In the genomic region with DNA sequence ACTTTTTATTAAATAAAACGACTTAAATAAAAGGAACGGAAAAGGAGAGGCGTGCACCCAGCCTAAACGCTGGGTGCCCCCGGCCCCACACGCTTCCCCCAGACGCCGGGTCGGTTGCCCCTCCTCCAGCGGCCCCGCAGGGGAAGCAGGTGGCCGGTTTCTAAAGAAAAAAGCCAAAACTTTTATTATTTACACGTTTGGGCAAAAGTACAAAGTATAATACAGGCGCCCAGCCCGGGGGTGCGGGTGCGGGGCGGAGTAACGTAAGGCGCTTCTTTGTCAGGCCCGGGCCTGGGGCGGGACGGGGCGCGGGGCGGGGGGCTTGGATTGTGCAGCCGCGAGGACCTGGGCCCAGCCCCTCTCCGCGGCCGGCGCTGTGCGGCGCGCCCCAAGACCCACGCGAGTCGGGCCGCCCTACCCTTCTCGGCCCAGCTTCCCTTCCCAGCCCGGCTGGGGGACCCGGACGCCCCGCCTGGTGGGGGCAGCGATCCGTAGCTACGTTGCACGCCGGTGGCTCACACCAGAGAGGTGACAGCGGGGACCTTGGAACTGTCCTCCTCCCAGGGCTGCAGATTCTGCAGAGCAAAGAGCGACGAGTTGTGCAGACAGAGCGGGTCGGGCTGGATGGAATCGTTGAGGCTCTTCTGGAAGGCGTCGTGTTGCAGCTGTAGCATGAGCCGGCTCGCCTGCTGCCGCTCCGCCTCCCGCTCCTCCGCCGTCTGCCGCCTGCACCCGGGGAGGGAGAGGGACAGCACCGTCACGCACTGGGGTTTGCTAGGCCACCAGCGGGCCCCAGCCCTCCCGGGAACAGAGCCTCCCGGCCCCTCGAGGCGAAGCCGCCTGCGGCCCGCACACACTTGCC, we compare ENCODE assay signal across 7 mouse cellular contexts. TPM values are rescaled to one million over a fixed set of nuclear protein-coding genes. Genes with fewer than 3 reads are reported as not detected.
DNase-seq lines count a peak whose midpoint lies in the region; ATAC-seq and TF ChIP-seq lines count a peak whose summit lies in the region.

No protein-coding gene starts in this region.

- H3K4me3 ChIP-seq in E14TG2a.4 (replicated peaks; ENCODE audit: low read length) = peak overlapping the region; percentile 79
- peak overlapping the region; percentile 52 for H3K4me3 ChIP-seq in embryonic facial prominence, embryonic 10.5 days
- H3K4me3 ChIP-seq in hindbrain, embryonic 15.5 days = peak overlapping the region; percentile 40
- peak overlapping the region; percentile 15; the same call in 1 of the 2 replicates for H3K4me3 ChIP-seq in liver, embryonic 15.5 days (replicated peaks)

- H3K27me3 ChIP-seq in E14TG2a.4 (ENCODE audit: insufficient read depth, low read length) = peaks cover 100% of the 10 kb centered on the region
- H3K27me3 ChIP-seq in embryonic facial prominence, embryonic 10.5 days (replicated peaks; ENCODE audit: low read depth, poor library complexity, severe bottlenecking) = peaks cover 100% of the 10 kb centered on the region
- peaks cover 48% of the 10 kb centered on the region for H3K27me3 ChIP-seq in hindbrain, embryonic 15.5 days
- H3K27me3 ChIP-seq in liver, embryonic 15.5 days = peaks cover 100% of the 10 kb centered on the region

- H3K4me2 ChIP-seq in hindbrain, embryonic 15.5 days = peak overlapping the region; percentile 52
- peak overlapping the region; percentile 40 for H3K4me2 ChIP-seq in liver, embryonic 15.5 days

- TF ChIP-seq CTCF in E14TG2a.4 (conservative IDR thresholded peaks at IDR 0.05; ENCODE audit: low read length) = no peak

- peak overlapping the region; percentile 63 for H3K27ac ChIP-seq in embryonic facial prominence, embryonic 10.5 days (replicated peaks)
- H3K27ac ChIP-seq in hindbrain, embryonic 15.5 days (replicated peaks) = peak overlapping the region; percentile 79
- H3K27ac ChIP-seq in liver, embryonic 15.5 days (replicated peaks) = no peak overlapping the region

- ATAC-seq in hindbrain, embryonic 15.5 days (ENCODE audit: low FRiP score, low read depth) = peak; percentile 17; the same call in 1 of the 2 replicates
- no peak for ATAC-seq in liver, embryonic 15.5 days (ENCODE audit: insufficient read depth)

- WGBS in embryonic facial prominence, embryonic 10.5 days = under 1% methylated on average over 76 of the region's 76 CpGs
- WGBS in hindbrain, embryonic 15.5 days = under 1% methylated on average over 64 of the region's 76 CpGs
- 1% methylated on average over 76 of the region's 76 CpGs for WGBS in liver, embryonic 15.5 days (ENCODE audit: insufficient replicate concordance)

- DNase-seq in B cell, adult 2 months = peak; percentile 15 to 30
- DNase-seq in embryonic facial prominence, embryonic 10.5 days (ENCODE audit: low spot score) = peak; percentile 82
- DNase-seq in right cerebral cortex, adult 18-20 months = no peak
- DNase-seq in layer of hippocampus, postnatal 25 days (ENCODE audit: extremely low spot score in 1 of 2, low spot score in 1 of 2) = no peak

- no peaks in the 10 kb centered on the region for H3K36me3 ChIP-seq in E14TG2a.4 (ENCODE audit: insufficient read depth, low read length)
- H3K36me3 ChIP-seq in embryonic facial prominence, embryonic 10.5 days (replicated peaks) = no peaks in the 10 kb centered on the region
- no peaks in the 10 kb centered on the region for H3K36me3 ChIP-seq in hindbrain, embryonic 15.5 days
- no peaks in the 10 kb centered on the region for H3K36me3 ChIP-seq in liver, embryonic 15.5 days (replicated peaks)

- peaks cover 21% of the 10 kb centered on the region for H3K9me3 ChIP-seq in E14TG2a.4 (ENCODE audit: low read length)
- H3K9me3 ChIP-seq in embryonic facial prominence, embryonic 10.5 days = peaks cover 7% of the 10 kb centered on the region
- H3K9me3 ChIP-seq in hindbrain, embryonic 15.5 days = no peaks in the 10 kb centered on the region
- H3K9me3 ChIP-seq in liver, embryonic 15.5 days (replicated peaks) = no peaks in the 10 kb centered on the region

- peak overlapping the region; percentile 37 for H3K9ac ChIP-seq in hindbrain, embryonic 15.5 days
- no peak overlapping the region for H3K9ac ChIP-seq in liver, embryonic 15.5 days

- peaks cover 69% of the 10 kb centered on the region for H3K4me1 ChIP-seq in E14TG2a.4 (replicated peaks; ENCODE audit: low read depth, low read length)
- peaks cover 60% of the 10 kb centered on the region for H3K4me1 ChIP-seq in embryonic facial prominence, embryonic 10.5 days
- H3K4me1 ChIP-seq in hindbrain, embryonic 15.5 days (replicated peaks) = peaks cover 42% of the 10 kb centered on the region
- peaks cover 24% of the 10 kb centered on the region for H3K4me1 ChIP-seq in liver, embryonic 15.5 days (replicated peaks)

RNA-seq across cellular contexts. Expression of gene Tlx3, which starts 2.4 kb away (rescaled TPM):
- polyA plus RNA-seq in embryonic facial prominence, embryonic 10.5 days (2016; fragmentation: Nextera tagmentation; extraction: Ambion mirVana) = 5.0 TPM in 2 replicates
- polyA plus RNA-seq in hindbrain, embryonic 15.5 days (2015; fragmentation: Nextera tagmentation; extraction: Ambion mirVana) = 15.0 and 18.1 TPM in 2 replicates
- not detected in 2 replicates for polyA plus RNA-seq in liver, embryonic 15.5 days (2015; fragmentation: Nextera tagmentation; extraction: Ambion mirVana)
- total RNA-seq in layer of hippocampus, postnatal 25 days (2021) = not detected

RNA-seq across cellular contexts. Expression of gene Npm1, which starts 38.0 kb away (rescaled TPM):
- polyA plus RNA-seq in embryonic facial prominence, embryonic 10.5 days (2016; fragmentation: Nextera tagmentation; extraction: Ambion mirVana) = 1,564 and 1,604 TPM in 2 replicates
- polyA plus RNA-seq in hindbrain, embryonic 15.5 days (2015; fragmentation: Nextera tagmentation; extraction: Ambion mirVana) = 377 and 402 TPM in 2 replicates
- polyA plus RNA-seq in liver, embryonic 15.5 days (2015; fragmentation: Nextera tagmentation; extraction: Ambion mirVana) = 345 and 399 TPM in 2 replicates
- 100 to 1,000 TPM; 167 to 170 TPM for total RNA-seq in layer of hippocampus, postnatal 25 days (2021)

RNA-seq across cellular contexts. Expression of gene Fgf18, which starts 53.8 kb away (rescaled TPM):
- polyA plus RNA-seq in embryonic facial prominence, embryonic 10.5 days (2016; fragmentation: Nextera tagmentation; extraction: Ambion mirVana) = 2.8 and 3.4 TPM in 2 replicates
- 7.1 and 7.4 TPM in 2 replicates for polyA plus RNA-seq in hindbrain, embryonic 15.5 days (2015; fragmentation: Nextera tagmentation; extraction: Ambion mirVana)
- 0.17 and 0.23 TPM in 2 replicates for polyA plus RNA-seq in liver, embryonic 15.5 days (2015; fragmentation: Nextera tagmentation; extraction: Ambion mirVana)
- 1 to 10 TPM; 3.9 to 4.3 TPM for total RNA-seq in layer of hippocampus, postnatal 25 days (2021)

Comparison
In these comparisons a context has a peak if more than half of its experiments do, and no peak if none do; other contexts are left out.
1. DNase-seq: peak in B cell, adult 2 months (2 of 2) and embryonic facial prominence, embryonic 10.5 days (single experiment); none in right cerebral cortex, adult 18-20 months (single experiment) and layer of hippocampus, postnatal 25 days (0 of 2).
2. H3K4me3 ChIP-seq: peak in every context shown above with its lines; median percentile 79 in E14TG2a.4; 52 in embryonic facial prominence, embryonic 10.5 days; 40 in hindbrain, embryonic 15.5 days; 15 in liver, embryonic 15.5 days.